In the genomic region with DNA sequence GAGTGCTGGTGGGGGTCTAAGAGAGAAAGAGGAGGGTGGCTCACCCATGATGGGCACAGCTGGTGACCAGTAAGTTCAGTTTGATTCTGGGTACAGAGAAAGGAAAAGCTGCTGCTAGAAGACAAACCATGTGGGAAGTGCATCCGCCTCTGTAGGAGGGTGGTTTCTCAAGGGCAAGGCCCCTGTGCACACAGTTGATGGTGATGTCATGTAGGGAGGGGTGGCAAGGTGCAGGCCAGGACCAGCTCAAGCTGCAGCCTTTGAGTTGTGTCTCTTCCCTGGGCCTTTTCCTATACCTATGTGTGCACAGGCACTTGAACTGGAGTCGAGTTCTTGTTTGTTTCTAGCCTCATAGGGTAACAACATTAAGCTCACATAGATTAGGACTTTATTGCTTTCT, we compare ENCODE assay signal across 30 mouse cellular contexts. TPM values are rescaled to one million over a fixed set of nuclear protein-coding genes. Genes with fewer than 3 reads are reported as not detected.
DNase-seq lines count a peak whose midpoint lies in the region; ATAC-seq lines count a peak whose summit lies in the region.
"Had no signal": no experiment of that assay in that cellular context is flagged by ENCODE, and none has a peak within 500 bp of the region (broad histone marks: within the 10 kb centered on the region; RNA-seq: fewer than 3 reads in every experiment).

No protein-coding gene starts in this region.

- H3K9me3 ChIP-seq in forebrain, embryonic 11.5 days (ENCODE audit: control insufficient read depth, low read length) = no peaks in the 10 kb centered on the region
- no peaks in the 10 kb centered on the region for H3K9me3 ChIP-seq in forebrain, embryonic 15.5 days
- H3K9me3 ChIP-seq: embryonic facial prominence, embryonic 10.5 days; embryonic facial prominence, embryonic 13.5 days; forebrain, embryonic 13.5 days; heart, embryonic 10.5 days; heart, embryonic 13.5 days; hindbrain, embryonic 12.5 days; hindbrain, embryonic 15.5 days had no signal

- 76% methylated on average over 2 of the region's 2 CpGs for WGBS in forebrain, embryonic 11.5 days
- WGBS in forebrain, embryonic 15.5 days = 80% methylated on average over 2 of the region's 2 CpGs

- no peak overlapping the region for H3K4me3 ChIP-seq in forebrain, embryonic 11.5 days (ENCODE audit: low read depth, low read length)
- no peak overlapping the region for H3K4me3 ChIP-seq in forebrain, embryonic 15.5 days
- H3K4me3 ChIP-seq: embryonic facial prominence, embryonic 10.5 days; embryonic facial prominence, embryonic 13.5 days; erythroblast, embryonic 14.5 days; forebrain, embryonic 13.5 days; gastrocnemius, adult 2 months; heart, embryonic 10.5 days; heart, embryonic 13.5 days; hindbrain, embryonic 12.5 days; hindbrain, embryonic 15.5 days had no signal

- ATAC-seq in monocyte, adult 5-6 weeks (replicated peaks; ENCODE audit: insufficient number of reproducible peaks, low FRiP score, low TSS enrichment, poor library complexity, severe bottlenecking) = no peak
- no peak for ATAC-seq in forebrain, embryonic 11.5 days (replicated peaks; ENCODE audit: low FRiP score)
- no peak for ATAC-seq in forebrain, embryonic 15.5 days (replicated peaks)
- ATAC-seq: forebrain, embryonic 13.5 days; forebrain, postnatal 0 days had no signal

- DNase-seq in 416B (ENCODE audit: low read depth) = peak; percentile 48
- DNase-seq in CD4-positive, CD25-positive, alpha-beta regulatory T cell, adult 2 months (ENCODE audit: low read depth, low spot score) = peak; percentile 40
- DNase-seq in induced T-regulatory cell, adult 2 months (ENCODE audit: low read depth) = peak; percentile 33
- DNase-seq in forebrain, embryonic 11.5 days (ENCODE audit: low spot score) = no peak
- DNase-seq: adrenal gland, adult 8-10 months; cerebellum, adult 11 months; cerebellum, adult 2 months; cerebellum, adult 9-11 months; cerebellum, postnatal 25 days; embryo, embryonic 11 days; forebrain, postnatal 0 days; gastrocnemius, adult 2 months; gastrocnemius, postnatal 14 days; heart, adult 18-20 months; heart, postnatal 14 days; kidney, adult 11 months; kidney, adult 8-10 months had no signal

- H3K9ac ChIP-seq in forebrain, embryonic 11.5 days (ENCODE audit: low read length) = no peak overlapping the region
- H3K9ac ChIP-seq in forebrain, embryonic 15.5 days (replicated peaks) = no peak overlapping the region
- H3K9ac ChIP-seq: embryonic facial prominence, embryonic 13.5 days; forebrain, embryonic 13.5 days; forebrain, postnatal 0 days; heart, embryonic 13.5 days; hindbrain, embryonic 12.5 days; hindbrain, embryonic 15.5 days had no signal

- H3K36me3 ChIP-seq in forebrain, embryonic 11.5 days (ENCODE audit: control insufficient read depth, insufficient read depth, low read length) = no peaks in the 10 kb centered on the region
- no peaks in the 10 kb centered on the region for H3K36me3 ChIP-seq in forebrain, embryonic 15.5 days
- H3K36me3 ChIP-seq: embryonic facial prominence, embryonic 10.5 days; embryonic facial prominence, embryonic 13.5 days; heart, embryonic 10.5 days; heart, embryonic 13.5 days had no signal

- no peak overlapping the region for H3K4me2 ChIP-seq in forebrain, embryonic 11.5 days (ENCODE audit: low read depth, low read length, severe bottlenecking)
- no peak overlapping the region for H3K4me2 ChIP-seq in forebrain, embryonic 15.5 days (replicated peaks)
- H3K4me2 ChIP-seq: embryonic facial prominence, embryonic 13.5 days; forebrain, embryonic 13.5 days; heart, embryonic 13.5 days; hindbrain, embryonic 12.5 days; hindbrain, embryonic 15.5 days had no signal

- H3K27ac ChIP-seq in forebrain, embryonic 11.5 days (ENCODE audit: low read depth, low read length) = no peak overlapping the region
- no peak overlapping the region for H3K27ac ChIP-seq in forebrain, embryonic 15.5 days (replicated peaks)
- H3K27ac ChIP-seq: embryonic facial prominence, embryonic 10.5 days; embryonic facial prominence, embryonic 13.5 days; forebrain, embryonic 13.5 days; gastrocnemius, adult 2 months; heart, embryonic 10.5 days; heart, embryonic 13.5 days; hindbrain, embryonic 12.5 days; hindbrain, embryonic 15.5 days had no signal

- no peaks in the 10 kb centered on the region for H3K4me1 ChIP-seq in forebrain, embryonic 11.5 days (replicated peaks; ENCODE audit: control insufficient read depth, insufficient read depth, low read length)
- no peaks in the 10 kb centered on the region for H3K4me1 ChIP-seq in forebrain, embryonic 15.5 days
- H3K4me1 ChIP-seq: embryonic facial prominence, embryonic 10.5 days; embryonic facial prominence, embryonic 13.5 days; forebrain, embryonic 13.5 days; heart, embryonic 10.5 days; heart, embryonic 13.5 days; hindbrain, embryonic 12.5 days; hindbrain, embryonic 15.5 days had no signal

- no peaks in the 10 kb centered on the region for H3K27me3 ChIP-seq in forebrain, embryonic 11.5 days (ENCODE audit: control insufficient read depth, insufficient read depth, low read length)
- no peaks in the 10 kb centered on the region for H3K27me3 ChIP-seq in forebrain, embryonic 15.5 days
- H3K27me3 ChIP-seq: embryonic facial prominence, embryonic 13.5 days; forebrain, embryonic 13.5 days; heart, embryonic 13.5 days; hindbrain, embryonic 15.5 days had no signal

RNA-seq across cellular contexts. Expression of a gene that starts 38.5 kb away (rescaled TPM):
- 1.6 TPM in 1 of 3 replicates, not detected in the others for total RNA-seq in monocyte, adult 5-6 weeks (2017)
- polyA plus RNA-seq in forebrain, embryonic 11.5 days (2014; fragmentation: Nextera tagmentation; extraction: Ambion mirVana) = 14.9 and 15.3 TPM in 2 replicates
- 69.6 and 72.1 TPM in 2 replicates for polyA plus RNA-seq in forebrain, embryonic 15.5 days (2015; fragmentation: Nextera tagmentation; extraction: Ambion mirVana)
- total RNA-seq: gastrocnemius, adult 2 months; gastrocnemius, postnatal 14 days; gastrocnemius, postnatal 4 days; heart, adult 18-20 months; heart, postnatal 14 days; hematopoietic stem cell, adult 5-6 weeks; MEL had no signal
- polyA plus RNA-seq: erythroblast, embryonic 14.5 days had no signal

RNA-seq across cellular contexts. Expression of a gene that starts 44.6 kb away (rescaled TPM):
- total RNA-seq in monocyte, adult 5-6 weeks (2017) = 3.2 to 7.5 TPM (median 4.8 TPM) in 3 replicates
- polyA plus RNA-seq in forebrain, embryonic 11.5 days (2014; fragmentation: Nextera tagmentation; extraction: Ambion mirVana) = 6.9 and 9.4 TPM in 2 replicates
- polyA plus RNA-seq in forebrain, embryonic 15.5 days (2015; fragmentation: Nextera tagmentation; extraction: Ambion mirVana) = 25.4 and 25.7 TPM in 2 replicates
